Mouse (Mus musculus) CD4-positive, CD25-positive, alpha-beta regulatory T cell (primary cell): ENCODE data around the gene Clec4b1. TPM values are rescaled to one million over a fixed set of nuclear protein-coding genes. Genes with fewer than 3 reads are reported as not detected.

Experiments used
- polyA plus RNA-seq: library from polyadenylated mRNA; unstranded; fragments of 100-300 nt; shearing (Covaris generic); gene quantifications from one replicate; pipeline ENCODE4 v1.2.1, GENCODE M21; 2017

Clec4b1 gene
- polyA plus RNA-seq = 0.32 TPM

GRCm38 (mm10) chr6:123049742-123050372 is at the start of gene Clec4b1:
Clec4b1 (plus strand) TSS chr6:123049962.

GRCm38 (mm10) chr6:123106128-123106527 is 56.4 kb downstream of the Clec4b1 start, which contains the start of gene Clec4a2:
Clec4a2 (plus strand) TSS chr6:123106428.

Other genes with a start within 250 kb of the Clec4b1 start
- gene Slc2a3, start 248.3 kb upstream of the Clec4b1 start, polyA plus RNA-seq = 95.4 TPM
- 35.0 TPM for gene Foxj2, start 230.0 kb upstream of the Clec4b1 start, polyA plus RNA-seq
- 0.11 TPM for gene C3ar1, start 193.8 kb upstream of the Clec4b1 start, polyA plus RNA-seq
- gene Necap1, start 175.5 kb upstream of the Clec4b1 start, polyA plus RNA-seq = 34.9 TPM
- gene Clec4a1, start 128.1 kb upstream of the Clec4b1 start, polyA plus RNA-seq = not detected
- gene Clec4a3, start 97.4 kb upstream of the Clec4b1 start, polyA plus RNA-seq = 0.20 TPM
- gene Clec4a4, start 59.6 kb upstream of the Clec4b1 start, polyA plus RNA-seq = 0.31 TPM
- 0.32 TPM for gene Clec4a2, start 56.5 kb downstream of the Clec4b1 start, polyA plus RNA-seq
- gene Clec4b2, start 122.9 kb downstream of the Clec4b1 start, polyA plus RNA-seq = not detected
- gene Clec4n, start 179.9 kb downstream of the Clec4b1 start, polyA plus RNA-seq = 3.3 TPM
- gene Clec4d, start 212.1 kb downstream of the Clec4b1 start, polyA plus RNA-seq = not detected
- gene Clec4e, start 239.9 kb downstream of the Clec4b1 start, polyA plus RNA-seq = not detected